Mouse (Mus musculus) megakaryocyte progenitor cell, adult 5-6 weeks (primary cell): ENCODE measurements around the gene Manba. TPM values are rescaled to one million over a fixed set of nuclear protein-coding genes. Genes with fewer than 3 reads are reported as not detected.

Source experiments
- ATAC-seq: replicated peaks from 2 replicates; pipeline ENCODE4 v1.8.0; 2016; ENCODE audit warnings: mild to moderate bottlenecking, moderate TSS enrichment, inconsistent platforms; ENCODE audit not compliant: poor library complexity
- total RNA-seq, 2 experiments: library from RNA; stranded (forward) in 1 of 2; stranded (reverse) in 1 of 2; fragments of 157-497, 149-512 nt in 1 of 2; fragments of 200-1000 nt in 1 of 2; gene quantifications; 2 replicates each; pipeline versions ENCODE4 v1.2.3 to v1.2.4; 2015 to 2017

The Manba gene
- total RNA-seq, 2 experiments from 2014 or later: 30.4 to 33.8 TPM

- ATAC-seq: 0 out of 2 replicates have a peak, but pooled peaks have one; percentile 4
Measured at GRCm38 (mm10) chr3:135579179-135579578, 93.8 kb downstream of the Manba start.

DNA sequence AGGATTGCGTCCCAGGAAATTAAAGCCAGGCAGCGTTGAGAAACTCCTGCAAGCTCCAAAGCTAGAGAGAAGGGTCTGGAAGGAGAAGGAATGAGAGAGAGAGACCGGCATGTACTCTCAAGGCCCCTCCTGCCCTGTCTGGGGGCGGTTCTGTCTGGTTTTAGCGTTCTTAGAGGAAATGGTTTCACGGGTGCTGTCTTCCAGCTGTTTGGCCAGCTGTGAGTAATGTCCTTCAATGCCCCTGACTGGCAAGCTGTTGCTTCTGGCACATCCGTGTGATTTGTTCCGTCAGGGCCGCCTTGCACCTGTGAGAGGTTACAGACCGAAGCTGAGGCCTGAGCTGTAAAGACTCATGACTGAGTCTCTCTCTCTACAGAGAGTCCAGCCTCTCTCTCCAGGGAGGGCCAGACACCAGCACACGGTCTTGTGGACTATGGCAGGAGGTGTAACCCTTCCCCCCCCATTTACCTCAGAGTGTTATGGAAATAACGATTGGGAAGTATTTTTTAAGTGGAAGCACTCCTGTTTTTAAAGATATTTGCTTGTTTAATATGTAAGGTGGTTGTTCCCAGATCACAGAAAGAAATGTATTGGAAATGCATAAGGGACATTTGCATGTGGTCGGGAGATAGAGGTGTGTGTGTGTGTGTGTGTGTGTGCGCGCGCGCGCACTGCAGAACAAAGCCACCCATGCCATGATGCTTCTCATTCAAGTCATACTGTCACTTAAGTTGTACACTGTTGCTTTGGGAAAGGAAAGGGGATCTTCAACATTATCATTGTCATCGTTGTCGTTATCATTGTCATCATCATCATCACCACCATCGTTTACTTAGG is 95.2 kb downstream of the Manba start:
- 0 out of 2 replicates have a peak, but pooled peaks have one; percentile 15 for ATAC-seq

GRCm38 (mm10) chr3:135581606-135582117 is 96.3 kb downstream of the Manba start:
- peak; percentile 66 for ATAC-seq

DNA sequence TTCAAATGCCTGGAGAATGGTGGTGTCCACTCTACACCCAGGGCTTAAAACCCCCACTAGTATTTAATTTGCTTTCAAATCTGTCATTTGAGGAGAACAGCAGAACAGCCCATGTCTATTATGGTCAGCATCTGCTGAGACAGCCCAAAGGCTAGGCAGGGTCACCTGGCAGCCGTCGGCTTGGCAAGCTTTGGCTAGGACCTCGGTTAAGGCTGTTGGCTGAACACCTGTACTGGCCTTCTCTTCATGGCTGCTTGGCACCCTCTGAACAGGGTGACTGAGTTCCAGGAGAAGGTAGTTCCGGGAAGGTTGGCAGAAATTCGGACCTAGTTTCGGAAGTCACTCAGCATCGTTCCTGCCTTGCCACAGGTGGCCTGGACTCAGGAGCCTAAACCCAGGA is 96.8 kb downstream of the Manba start:
- no peak for ATAC-seq

- ATAC-seq: peak; percentile 72
Measured at GRCm38 (mm10) chr3:135585482-135585881, 100.1 kb downstream of the Manba start.

DNA sequence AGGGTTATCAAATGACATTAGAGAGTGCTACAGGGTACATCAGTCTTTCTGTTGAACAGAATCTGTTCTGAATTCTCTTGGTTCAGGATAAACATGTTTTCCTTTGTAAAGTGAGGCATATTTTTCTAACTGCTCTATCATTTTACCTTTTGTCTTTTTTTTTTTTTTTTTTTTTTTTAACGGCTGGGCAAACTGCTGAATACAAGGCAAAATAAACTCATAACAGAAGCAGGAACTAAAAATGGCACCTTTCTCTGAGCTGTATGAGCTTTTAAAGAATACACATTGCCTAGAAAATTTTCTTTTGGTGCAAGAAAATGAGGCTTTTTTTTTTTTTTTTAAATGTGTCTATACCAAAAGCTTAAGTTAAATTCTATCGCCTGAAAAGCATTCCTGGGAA is 100.6 kb downstream of the Manba start:
- ATAC-seq: no peak

- peak; percentile 45 for ATAC-seq
Measured at GRCm38 (mm10) chr3:135586471-135586880, 101.1 kb downstream of the Manba start.

GRCm38 (mm10) chr3:135590471-135590870 is 105.1 kb downstream of the Manba start:
- 0 out of 2 replicates have a peak, but pooled peaks have one; percentile 6 for ATAC-seq

DNA sequence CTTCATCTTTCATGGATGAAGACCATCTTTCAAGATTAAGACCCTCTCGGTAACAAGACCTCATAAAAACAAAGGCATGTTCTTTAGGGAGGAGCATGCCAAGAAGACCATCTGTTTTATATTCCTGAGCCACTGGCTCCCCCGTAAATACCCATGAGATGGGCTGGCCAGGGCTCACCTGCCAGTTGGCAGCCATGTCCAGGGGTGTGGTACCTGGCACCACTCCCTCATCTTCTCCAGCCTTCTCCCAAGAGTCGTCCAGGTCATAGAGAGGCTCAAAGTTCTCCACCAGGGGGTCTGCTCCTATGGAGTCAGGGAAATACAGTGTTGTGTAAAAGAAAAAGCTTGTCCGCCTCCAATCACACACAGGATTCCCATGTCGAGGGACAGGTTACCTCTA is 106.0 kb downstream of the Manba start:
- ATAC-seq: no peak

GRCm38 (mm10) chr3:135592011-135592410 is 106.6 kb downstream of the Manba start:
- no peak for ATAC-seq

DNA sequence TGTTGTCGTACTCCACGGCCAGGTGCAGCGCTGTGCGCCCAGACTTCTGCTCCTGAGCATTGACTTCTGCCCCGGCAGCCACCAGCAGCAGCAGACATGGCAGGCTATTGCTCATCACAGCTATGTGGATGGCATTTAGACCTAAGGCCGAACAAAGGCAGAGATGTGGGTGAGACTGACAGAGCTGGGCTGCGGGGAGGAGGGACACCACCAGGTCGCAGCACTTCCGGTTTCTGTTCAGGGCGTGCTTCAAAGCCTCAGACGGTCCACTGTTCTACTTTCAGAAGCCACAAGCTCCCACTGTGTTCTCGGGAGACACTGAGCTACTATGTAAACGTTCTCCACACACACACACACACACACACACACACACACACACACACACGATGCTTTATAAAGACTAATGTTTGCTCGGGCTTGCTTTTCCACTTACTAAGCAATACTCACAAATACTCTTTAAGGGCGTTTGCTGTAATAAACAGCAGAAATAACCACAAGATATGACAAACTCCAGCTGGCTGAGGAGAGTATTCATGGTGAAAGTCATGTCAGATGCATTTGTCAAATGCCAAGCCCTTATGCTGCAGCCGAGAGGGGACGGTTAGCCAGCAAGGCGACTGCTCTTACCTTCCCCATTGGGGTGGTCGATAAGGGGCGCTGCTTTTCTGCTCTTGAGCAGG is 109.0 kb downstream of the Manba start:
- ATAC-seq: peak; percentile 65

DNA sequence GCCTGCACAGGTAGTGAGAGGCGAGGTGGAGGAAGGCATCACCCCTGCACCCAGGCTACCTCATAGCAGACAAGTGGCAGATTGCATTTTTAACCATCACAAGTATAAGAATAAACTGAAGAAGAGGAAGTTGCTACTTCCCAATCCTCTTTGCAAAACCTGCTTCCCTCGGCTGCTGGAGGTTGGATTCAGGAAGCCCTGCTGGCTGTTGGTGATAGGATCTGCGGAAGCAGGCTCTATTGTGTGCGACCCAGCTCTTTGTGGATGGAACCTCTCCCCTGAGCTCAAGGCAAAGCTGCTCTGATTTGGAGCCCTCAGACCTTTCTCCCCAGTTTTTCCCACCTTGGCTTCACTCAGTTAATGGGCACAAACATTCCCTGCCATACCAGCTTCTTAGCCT is 111.6 kb downstream of the Manba start:
- ATAC-seq: peak; percentile 71

- ATAC-seq: no peak
Measured at GRCm38 (mm10) chr3:135598355-135598754, 112.9 kb downstream of the Manba start.

GRCm38 (mm10) chr3:135602731-135603130 is 117.3 kb downstream of the Manba start:
- ATAC-seq: peak; percentile 32

- no peak for ATAC-seq
Measured at GRCm38 (mm10) chr3:135604626-135605417, 119.4 kb downstream of the Manba start.

GRCm38 (mm10) chr3:135605474-135605873 is 120.1 kb downstream of the Manba start:
- no peak for ATAC-seq

- no peak for ATAC-seq
Measured at GRCm38 (mm10) chr3:135606592-135606991, 121.2 kb downstream of the Manba start.

- peak; percentile 5 for ATAC-seq
Measured at GRCm38 (mm10) chr3:135607021-135607420, 121.6 kb downstream of the Manba start.

DNA sequence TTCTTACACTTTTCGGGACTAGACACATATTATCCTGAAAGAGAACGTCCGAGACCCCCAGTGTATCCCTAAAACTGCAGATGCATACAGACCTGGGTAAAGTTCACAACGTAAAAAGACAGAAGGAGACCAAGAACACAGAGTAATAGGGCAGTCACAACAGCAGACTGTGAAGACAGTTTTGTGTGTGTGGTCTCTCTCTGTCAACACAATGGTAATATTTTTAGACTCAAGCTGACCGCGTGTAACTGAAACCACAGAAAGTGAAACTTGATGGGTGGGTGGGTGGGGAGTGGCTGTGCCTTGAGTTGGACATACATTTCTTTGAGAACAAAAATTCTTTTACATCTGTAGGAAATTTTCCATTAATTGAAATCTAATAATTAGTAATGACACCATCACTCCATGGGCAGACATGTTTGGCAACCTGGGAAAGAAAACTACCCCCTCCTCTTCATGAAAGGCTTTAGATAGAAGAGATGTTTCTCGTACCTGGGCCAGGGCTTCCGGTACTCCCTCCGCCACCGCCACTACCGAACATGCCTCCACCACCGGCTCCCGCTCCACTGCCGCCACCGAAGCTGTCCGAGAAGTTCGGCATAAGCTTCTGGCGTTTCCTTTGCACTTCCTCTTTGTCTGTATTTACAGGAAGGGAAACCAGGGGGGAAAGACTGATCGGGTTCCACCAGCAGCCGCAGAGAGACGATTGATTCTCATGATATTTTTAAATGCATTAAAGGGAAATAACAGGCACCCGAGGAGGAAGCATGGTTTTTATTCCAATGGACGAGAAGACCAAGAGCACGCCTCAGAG is 122.5 kb downstream of the Manba start:
- ATAC-seq: peak; percentile 60

DNA sequence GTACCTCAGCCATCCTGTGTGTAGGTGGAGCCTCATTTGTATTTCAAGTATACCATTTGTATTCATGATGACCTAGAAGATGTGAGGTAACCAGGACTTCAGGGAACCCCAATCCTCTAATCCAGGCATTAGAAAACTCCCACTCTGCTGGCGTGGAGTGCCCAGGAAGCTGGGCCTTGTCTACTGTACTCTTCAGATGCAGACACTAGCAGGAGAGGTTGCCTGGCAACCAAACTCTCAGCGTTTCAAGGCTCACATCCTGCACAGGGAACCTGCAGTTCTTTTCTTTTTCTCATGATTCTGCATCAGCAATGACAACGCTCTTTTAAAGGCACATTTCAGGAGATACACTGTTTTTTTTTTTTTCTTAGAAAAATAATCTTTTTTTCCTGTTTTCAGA is 124.8 kb downstream of the Manba start:
- no peak for ATAC-seq
